Mouse (Mus musculus) C2C12 (cell line): ENCODE measurements around the gene Pinlyp.

Experiments
- CTCF ChIP-seq: IDR thresholded peaks from one replicate; pipeline ENCODE4 v1.5.1; 2011; ENCODE audit not compliant: control insufficient read depth, insufficient read depth, insufficient read length
- MYOD1 ChIP-seq: IDR thresholded peaks from one replicate; pipeline ENCODE4 v1.6.1; 2011; ENCODE audit warnings: low read depth; ENCODE audit not compliant: control insufficient read depth, insufficient read length

DNA sequence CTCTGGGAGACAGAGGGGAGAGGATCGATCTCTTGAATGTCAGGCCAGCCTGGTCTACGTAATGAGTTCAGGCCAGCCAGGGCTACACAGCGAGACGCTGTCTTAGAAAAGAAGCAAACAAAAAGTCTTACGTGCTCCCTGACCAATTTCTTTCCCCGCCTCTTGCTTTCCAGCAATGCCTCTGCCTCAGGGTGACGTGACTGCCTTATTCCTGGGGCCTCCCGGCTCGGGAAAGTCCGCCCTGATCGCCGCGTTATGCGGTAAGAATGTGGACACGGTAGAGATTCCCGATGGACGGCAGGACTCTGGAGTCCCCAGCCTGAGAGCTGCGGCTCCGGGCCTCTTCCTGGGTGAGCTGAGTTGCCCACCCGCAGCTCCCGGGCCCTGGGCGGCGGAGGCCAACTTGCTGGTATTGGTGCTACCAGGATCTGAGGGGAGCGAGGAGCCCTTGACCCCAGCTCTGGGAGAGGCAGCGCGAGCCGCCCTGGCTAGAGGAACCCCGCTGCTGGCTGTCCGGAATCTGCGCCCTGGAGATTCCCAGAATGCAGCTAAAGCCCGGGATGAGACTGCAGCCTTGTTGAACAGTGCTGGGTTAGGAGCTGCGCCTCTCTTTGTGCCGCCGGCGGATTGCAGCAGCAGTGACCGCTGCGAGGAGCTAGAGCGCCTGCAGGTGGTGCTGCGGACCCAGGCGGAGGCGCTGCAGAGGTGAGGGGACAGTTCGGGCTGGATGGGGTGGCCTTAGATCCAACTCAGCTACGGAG is 14.5 kb downstream of the Pinlyp start:
- TF ChIP-seq CTCF (peak; percentile 96), MYOD1 (no peak)
